Mouse (Mus musculus) forebrain, embryonic 16.5 days (tissue): ENCODE measurements around the gene Inpp4b. TPM values are rescaled to one million over a fixed set of nuclear protein-coding genes. Genes with fewer than 3 reads are reported as not detected.

Source experiments
- ATAC-seq: fragments of 200-750 bp; cut with Nextera tagmentation; 2 replicates; pipeline ENCODE4 v1.8.0; 2017; ENCODE audit warnings: mild to moderate bottlenecking, moderate library complexity
- H3K27ac ChIP-seq: fragments of 300-500 bp; sonication (generic); 2 replicates; pipeline ENCODE4 v1.5.1; 2014; ENCODE audit warnings: low read length, control low read depth
- H3K27me3 ChIP-seq: fragments of 300-500 bp; sonication (generic); replicated peaks from 2 replicates; pipeline ENCODE4 v1.6.1; 2014; ENCODE audit warnings: low read length; ENCODE audit not compliant: control insufficient read depth, insufficient read depth
- H3K36me3 ChIP-seq: fragments of 300-500 bp; sonication (generic); 2 replicates; pipeline ENCODE4 v1.6.1; 2014; ENCODE audit not compliant: control insufficient read depth, insufficient read depth
- H3K4me1 ChIP-seq: fragments of 300-500 bp; sonication (generic); replicated peaks from 2 replicates; pipeline ENCODE4 v1.6.1; 2014; ENCODE audit warnings: low read length; ENCODE audit not compliant: control insufficient read depth, insufficient read depth
- H3K4me2 ChIP-seq: fragments of 300-500 bp; sonication (generic); 2 replicates; pipeline ENCODE4 v1.6.1; 2014; ENCODE audit warnings: mild to moderate bottlenecking, low read length, control low read depth
- H3K4me3 ChIP-seq: fragments of 300-500 bp; sonication (generic); replicated peaks from 2 replicates; pipeline ENCODE4 v1.5.1; 2014; ENCODE audit warnings: mild to moderate bottlenecking, low read length, control low read depth
- H3K9ac ChIP-seq: fragments of 300-500 bp; sonication (generic); replicated peaks from 2 replicates; pipeline ENCODE4 v1.6.1; 2014; ENCODE audit warnings: low read depth, low read length, control low read depth
- H3K9me3 ChIP-seq: fragments of 300-500 bp; sonication (generic); 2 replicates; pipeline ENCODE4 v1.6.1; 2016; ENCODE audit warnings: low read length; ENCODE audit not compliant: control insufficient read depth
- WGBS: fragments of 180-500 bp; shearing (Covaris S2); extraction: QIAGEN DNeasy Blood & Tissue Kit; methylation state at CpG from one replicate; pipeline ENCODE4 v1.1.7; 2014; 5-methylcytosine and 5-hydroxymethylcytosine counted together
- polyA plus RNA-seq: library from polyadenylated mRNA; unstranded; fragments of >200 nt; fragmentation: Nextera tagmentation; extraction: Ambion mirVana; gene quantifications from 2 replicates; pipeline ENCODE4 v1.2.1, GENCODE M21; 2015

Gene Inpp4b
- 4.0 and 6.5 TPM in 2 replicates for polyA plus RNA-seq

DNA sequence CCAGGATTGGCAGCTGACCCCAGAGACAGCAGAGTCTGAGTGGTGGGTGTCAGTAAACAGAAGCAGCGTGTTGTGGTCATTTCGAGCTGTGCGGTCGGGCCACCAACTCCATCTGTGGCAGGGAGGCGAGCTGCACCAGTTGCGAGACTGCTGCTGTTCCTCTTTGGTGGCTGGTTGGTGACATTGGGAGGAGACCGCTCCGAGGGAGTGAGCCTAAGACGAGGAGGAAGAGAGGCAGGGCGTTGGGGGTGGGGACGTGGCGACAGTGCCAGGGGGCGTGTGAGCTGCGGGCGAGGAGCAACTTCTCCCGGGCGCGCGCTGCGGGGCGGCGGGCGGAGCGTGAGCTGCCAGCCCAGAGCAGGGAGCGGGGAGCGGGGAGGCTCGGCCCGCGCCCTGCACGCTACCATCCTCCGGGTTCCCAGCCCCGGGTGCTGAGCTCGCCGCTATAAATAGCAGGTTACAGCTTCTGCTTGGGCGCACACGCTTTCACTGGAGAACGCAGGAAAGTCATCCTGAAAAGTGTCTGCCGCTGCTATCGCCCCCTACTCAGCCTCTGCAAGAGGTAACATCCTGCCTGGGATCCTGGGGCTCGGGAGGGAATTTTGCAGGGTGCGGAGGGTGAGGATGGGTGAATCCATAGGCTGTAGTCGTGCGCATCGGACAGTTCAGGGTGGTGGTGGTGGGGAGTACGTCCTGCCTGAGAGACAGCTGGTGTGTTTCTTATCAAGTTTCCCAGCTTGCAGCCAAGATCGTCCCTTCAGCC is at the start of gene Inpp4b:
TSS of gene Inpp4b (plus strand) at position 321 of the 763 bp plus-strand sequence.
- H3K4me1 ChIP-seq, result peaks cover 7% of the 10 kb centered on the region
- H3K27me3 ChIP-seq, result 0 out of 2 replicates have a peak, but pooled peaks cover 3% of the 10 kb centered on the region
- WGBS, result 0% methylated on average over 40 of the region's 46 CpGs

DNA sequence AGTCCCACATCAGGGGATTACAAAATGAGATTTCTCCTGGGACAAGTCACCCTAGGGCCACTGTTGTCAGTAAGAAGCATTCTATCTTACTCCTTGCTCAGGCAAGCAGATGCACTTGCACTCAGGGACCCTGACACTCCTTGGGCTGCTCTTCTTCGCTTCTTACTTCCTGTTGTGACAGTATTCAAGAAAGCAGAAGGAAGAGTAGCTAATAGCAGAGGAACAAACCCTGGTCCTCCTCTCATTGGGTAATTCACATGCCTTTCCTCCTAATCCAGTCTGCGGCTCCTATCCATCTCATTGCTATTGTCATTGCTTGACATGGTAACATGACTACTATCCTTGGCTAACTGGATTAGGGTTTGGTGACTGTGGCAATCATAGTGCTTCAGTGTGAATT is 7.1 kb upstream of the Inpp4b start:
- WGBS, result 79% methylated on average over 2 of the region's 2 CpGs
- no peak overlapping the region for H3K4me3 ChIP-seq

More for the DNA sequence above, at the start of gene Inpp4b:
- Histone ChIP-seq H3K4me3 (peak within 1 kb of the TSS; percentile 67), H3K9me3 (peaks cover 3% of the 10 kb centered on the region), H3K4me2 (peak within 1 kb of the TSS; percentile 95), H3K27ac (peak within 1 kb of the TSS; percentile 58), H3K9ac (peak within 1 kb of the TSS; percentile 59), H3K36me3 (no peaks in the 10 kb centered on the region)
- peak; percentile 91 for ATAC-seq

DNA sequence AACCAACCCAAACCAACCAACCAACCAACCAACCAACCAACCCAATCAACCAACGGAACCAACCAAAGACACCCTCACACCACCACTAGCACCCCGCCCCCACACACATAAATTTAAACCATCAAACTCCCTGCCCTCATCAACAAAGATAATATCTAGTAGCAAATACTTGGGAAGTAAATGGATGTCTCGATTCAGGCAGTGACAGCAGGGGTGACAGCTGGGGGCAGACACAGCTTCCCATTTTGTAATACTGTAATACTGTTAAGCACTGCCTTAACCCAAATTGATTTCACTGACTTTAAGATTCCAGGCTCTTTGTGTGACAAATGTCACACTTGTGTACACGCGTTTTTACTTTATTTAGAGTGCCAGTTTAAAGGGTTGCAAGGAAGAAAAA is 1.2 kb upstream of the Inpp4b start:
- Histone ChIP-seq H3K27ac (no peak overlapping the region), H3K9ac (no peak overlapping the region), H3K4me1 (peaks cover 7% of the 10 kb centered on the region), H3K4me3 (no peak overlapping the region; the same call in 1 of the 2 replicates), H3K9me3 (peaks cover 3% of the 10 kb centered on the region), H3K36me3 (no peaks in the 10 kb centered on the region), H3K27me3 (0 out of 2 replicates have a peak, but pooled peaks cover 3% of the 10 kb centered on the region), H3K4me2 (peak overlapping the region; percentile 95)
- WGBS, result 49% methylated on average over 5 of the region's 5 CpGs
- ATAC-seq, result peak; percentile 8; the same call in 1 of the 2 replicates

More for the DNA sequence above, 7.1 kb upstream of the Inpp4b start:
- Histone ChIP-seq H3K9me3 (peaks cover 3% of the 10 kb centered on the region), H3K4me2 (no peak overlapping the region), H3K27me3 (no peaks in the 10 kb centered on the region), H3K9ac (no peak overlapping the region), H3K36me3 (no peaks in the 10 kb centered on the region), H3K4me1 (no peaks in the 10 kb centered on the region), H3K27ac (no peak overlapping the region)
- no peak for ATAC-seq

DNA sequence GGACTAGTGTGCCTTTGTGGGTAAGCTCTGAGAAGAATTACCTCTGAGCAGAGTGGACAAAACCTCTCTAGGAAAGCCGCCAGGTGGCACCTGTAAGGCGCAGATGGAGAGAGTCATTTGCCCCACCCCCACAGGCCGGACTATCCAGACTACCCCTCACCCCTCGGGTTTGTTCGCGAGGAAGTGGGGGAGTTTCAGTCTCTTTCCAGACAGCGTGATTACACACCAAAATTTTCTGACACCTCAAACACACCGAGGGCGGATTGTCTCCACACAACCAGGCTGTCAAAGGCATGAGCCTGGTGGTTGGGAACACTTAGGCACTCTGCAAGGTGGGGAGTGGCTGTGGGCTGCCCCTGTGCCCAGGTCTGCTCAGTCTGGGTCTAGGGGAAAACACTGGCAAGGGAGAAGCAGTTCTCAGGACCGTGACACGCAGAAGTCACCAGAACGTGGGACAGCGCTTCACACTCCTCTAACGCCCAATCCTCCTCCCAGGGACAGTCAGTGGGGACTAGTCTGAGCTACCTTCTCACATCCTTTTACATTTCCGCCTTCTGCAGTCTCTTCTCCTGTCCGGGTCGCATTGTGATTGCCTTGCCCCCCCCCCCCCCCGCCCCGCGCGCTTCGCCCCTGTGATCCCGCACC is 643 bp upstream of the Inpp4b start:
- Histone ChIP-seq H3K9me3 (peaks cover 3% of the 10 kb centered on the region), H3K27me3 (0 out of 2 replicates have a peak, but pooled peaks cover 3% of the 10 kb centered on the region), H3K27ac (no peak overlapping the region), H3K9ac (peak overlapping the region; percentile 59), H3K36me3 (no peaks in the 10 kb centered on the region), H3K4me3 (peak overlapping the region; percentile 67), H3K4me1 (peaks cover 7% of the 10 kb centered on the region), H3K4me2 (peak overlapping the region; percentile 95)
- 0% methylated on average over 17 of the region's 23 CpGs for WGBS
- ATAC-seq, result peak; percentile 67

DNA sequence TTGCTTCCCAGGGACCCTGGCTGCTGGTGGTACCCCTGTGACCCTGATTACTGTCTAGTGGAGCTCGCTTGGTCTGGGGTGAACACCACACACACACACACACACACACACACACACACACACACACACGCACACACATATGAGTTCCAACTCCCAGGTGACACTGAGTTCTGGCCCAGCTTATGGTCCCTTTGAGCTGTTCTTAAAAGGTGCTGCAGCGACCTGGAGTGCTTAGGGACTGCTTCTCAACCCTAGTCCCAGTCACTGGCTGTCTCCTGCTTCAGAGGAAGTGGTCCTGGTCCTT is 595 bp downstream of the Inpp4b start:
- 0 out of 2 replicates have a peak, but pooled peaks cover 3% of the 10 kb centered on the region for H3K27me3 ChIP-seq
- peaks cover 7% of the 10 kb centered on the region for H3K4me1 ChIP-seq
- peak overlapping the region; percentile 67 for H3K4me3 ChIP-seq
- no peak overlapping the region for H3K27ac ChIP-seq
- peak overlapping the region; percentile 95 for H3K4me2 ChIP-seq
- WGBS, result 38% methylated on average over 3 of the region's 3 CpGs
- H3K9me3 ChIP-seq, result peaks cover 3% of the 10 kb centered on the region
- no peak for ATAC-seq
- peak overlapping the region; percentile 59 for H3K9ac ChIP-seq
- H3K36me3 ChIP-seq, result no peaks in the 10 kb centered on the region

DNA sequence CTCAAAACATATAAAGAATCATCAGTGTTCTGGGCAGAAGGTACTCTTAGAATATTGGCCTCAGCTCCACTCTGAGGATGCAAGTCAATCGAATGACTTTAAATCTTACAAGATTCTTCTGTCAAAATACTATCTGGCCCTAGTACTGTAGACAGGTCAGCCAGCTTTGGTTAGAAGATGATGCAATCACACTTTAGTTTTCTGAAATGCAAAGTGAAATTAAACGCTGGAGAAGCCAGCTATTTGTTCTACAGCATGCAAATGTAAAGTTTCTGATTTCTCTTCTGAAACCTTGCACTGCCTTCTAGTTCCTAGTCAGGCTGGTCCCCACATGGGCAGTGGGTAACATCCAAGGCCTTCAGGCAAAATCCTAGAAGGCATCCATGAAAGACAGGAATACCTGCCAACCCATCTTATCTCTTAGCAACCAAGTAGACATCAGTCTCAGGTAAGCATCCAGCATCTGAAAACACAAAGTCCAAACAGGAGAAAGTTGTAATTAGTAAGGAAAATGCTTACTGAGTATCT is 2.9 kb downstream of the Inpp4b start:
- Histone ChIP-seq H3K36me3 (no peaks in the 10 kb centered on the region), H3K9ac (no peak overlapping the region), H3K4me3 (no peak overlapping the region), H3K27me3 (0 out of 2 replicates have a peak, but pooled peaks cover 3% of the 10 kb centered on the region), H3K4me2 (no peak overlapping the region), H3K27ac (no peak overlapping the region), H3K4me1 (peaks cover 7% of the 10 kb centered on the region), H3K9me3 (no peaks in the 10 kb centered on the region)
- ATAC-seq, result no peak
- 92% methylated on average over 2 of the region's 2 CpGs for WGBS

DNA sequence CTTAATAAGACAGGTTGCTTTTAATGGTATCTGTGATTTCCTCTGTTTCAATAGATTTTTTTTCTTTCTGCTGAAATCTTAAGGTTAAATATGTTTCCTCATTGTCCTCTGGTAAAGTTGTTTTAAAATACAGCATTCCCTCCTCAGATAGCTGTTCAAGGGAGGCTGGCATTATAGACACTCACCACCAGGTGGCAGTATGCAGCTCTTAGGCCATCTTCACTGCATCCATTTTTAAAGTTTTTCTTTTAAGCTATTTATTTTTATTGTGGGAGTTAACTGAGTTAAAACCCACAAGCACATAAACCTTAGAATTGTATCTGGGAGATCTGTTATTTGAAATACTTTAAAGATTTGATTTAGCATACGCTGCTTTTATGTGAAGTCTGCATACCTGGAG is 7.1 kb downstream of the Inpp4b start:
- H3K4me2 ChIP-seq, result no peak overlapping the region
- no peak overlapping the region for H3K27ac ChIP-seq
- no peak overlapping the region for H3K9ac ChIP-seq
- H3K4me1 ChIP-seq, result no peaks in the 10 kb centered on the region
- peak; percentile 58; the same call in 1 of the 2 replicates for ATAC-seq
- no peaks in the 10 kb centered on the region for H3K36me3 ChIP-seq
- 94% methylated on average over 1 of the region's 1 CpGs for WGBS
- H3K27me3 ChIP-seq, result no peaks in the 10 kb centered on the region
- no peaks in the 10 kb centered on the region for H3K9me3 ChIP-seq
- H3K4me3 ChIP-seq, result no peak overlapping the region

DNA sequence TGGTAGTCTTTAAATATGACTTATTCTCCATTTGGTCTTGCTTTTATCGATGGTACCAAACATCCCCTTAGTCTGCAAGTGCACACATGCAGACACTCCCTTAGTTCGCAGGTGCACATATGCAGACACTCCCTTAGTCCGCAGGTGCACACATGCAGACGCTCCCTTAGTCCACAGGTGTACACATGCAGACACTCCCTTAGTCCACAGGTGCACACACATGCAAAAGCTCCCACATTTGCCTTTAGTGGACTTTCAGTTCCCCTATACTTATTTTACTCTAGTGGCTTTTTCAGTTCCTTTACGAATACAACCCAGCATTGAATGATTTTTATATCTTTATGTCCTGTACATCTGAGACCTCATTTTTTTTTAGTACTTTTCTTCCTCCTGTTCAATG is 11.1 kb downstream of the Inpp4b start:
- WGBS, result 93% methylated on average over 5 of the region's 5 CpGs
- H3K4me2 ChIP-seq, result no peak overlapping the region
- H3K36me3 ChIP-seq, result no peaks in the 10 kb centered on the region
- no peak overlapping the region for H3K4me3 ChIP-seq
- H3K9me3 ChIP-seq, result no peaks in the 10 kb centered on the region
- H3K9ac ChIP-seq, result no peak overlapping the region
- no peak for ATAC-seq
- H3K27me3 ChIP-seq, result no peaks in the 10 kb centered on the region
- no peaks in the 10 kb centered on the region for H3K4me1 ChIP-seq
- H3K27ac ChIP-seq, result no peak overlapping the region

DNA sequence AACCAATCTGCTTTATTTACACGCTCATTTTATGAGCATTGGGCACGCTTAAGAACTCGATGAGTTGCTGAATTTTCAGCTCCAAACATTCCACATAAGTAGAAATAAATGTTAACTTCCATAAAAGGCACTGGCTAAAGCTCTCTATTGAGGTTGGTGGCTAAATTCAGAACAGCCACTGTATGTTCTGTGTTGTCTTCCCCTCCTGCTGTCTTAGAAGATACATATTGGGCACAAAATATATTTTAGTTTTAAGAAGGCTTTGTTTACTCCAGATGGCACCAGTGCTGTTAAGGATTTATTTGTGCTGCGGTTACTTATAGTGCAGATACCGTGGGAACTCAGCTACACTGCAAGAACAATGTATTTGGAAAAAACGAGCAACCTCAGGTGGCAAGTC is 15.8 kb downstream of the Inpp4b start:
- 85% methylated on average over 6 of the region's 6 CpGs for WGBS
- H3K4me2 ChIP-seq, result no peak overlapping the region
- H3K4me3 ChIP-seq, result no peak overlapping the region
- no peak for ATAC-seq
- H3K36me3 ChIP-seq, result no peaks in the 10 kb centered on the region
- no peaks in the 10 kb centered on the region for H3K9me3 ChIP-seq
- H3K27ac ChIP-seq, result no peak overlapping the region
- H3K4me1 ChIP-seq, result no peaks in the 10 kb centered on the region
- no peaks in the 10 kb centered on the region for H3K27me3 ChIP-seq
- H3K9ac ChIP-seq, result no peak overlapping the region
